Mouse (Mus musculus) heart, embryonic 16.5 days (tissue): ENCODE results near the gene Tmx4. TPM values are rescaled to one million over a fixed set of nuclear protein-coding genes. Genes with fewer than 3 reads are reported as not detected.
A peak's percentile ranks its signal among the peaks of the same experiment; 100 is the strongest.

Experiments
- ATAC-seq: fragments of 200-750 bp; cut with Nextera tagmentation; replicated peaks from 2 replicates; pipeline ENCODE4 v1.8.0; 2017; ENCODE audit warnings: moderate number of reproducible peaks; ENCODE audit not compliant: insufficient read depth, low FRiP score; ENCODE audit errors: extremely low read depth
- H3K27ac ChIP-seq: fragments of 300-500 bp; sonication (generic); 2 replicates; pipeline ENCODE4 v1.5.1; 2014; ENCODE audit warnings: mild to moderate bottlenecking, low read length, control low read depth, moderate library complexity
- H3K27me3 ChIP-seq: fragments of 300-500 bp; sonication (generic); 2 replicates; pipeline ENCODE4 v1.6.1; 2014; ENCODE audit warnings: low read length, mixed read lengths; ENCODE audit not compliant: control insufficient read depth, insufficient read depth
- H3K36me3 ChIP-seq: fragments of 300-500 bp; sonication (generic); 2 replicates; pipeline ENCODE4 v1.6.1; 2014; ENCODE audit not compliant: control insufficient read depth, insufficient read depth
- H3K4me1 ChIP-seq: fragments of 300-500 bp; sonication (generic); 2 replicates; pipeline ENCODE4 v1.6.1; 2014; ENCODE audit warnings: low read length, mixed read lengths; ENCODE audit not compliant: control insufficient read depth, insufficient read depth
- H3K4me2 ChIP-seq: fragments of 300-500 bp; sonication (generic); 2 replicates; pipeline ENCODE4 v1.6.1; 2014; ENCODE audit warnings: low read depth, mild to moderate bottlenecking, control low read depth, low read length
- H3K4me3 ChIP-seq: fragments of 300-500 bp; sonication (generic); 2 replicates; pipeline ENCODE4 v1.5.1; 2014; ENCODE audit warnings: mild to moderate bottlenecking, control low read depth, low read length
- H3K9ac ChIP-seq: fragments of 300-500 bp; sonication (generic); 2 replicates; pipeline ENCODE4 v1.6.1; 2014; ENCODE audit warnings: low read length, control low read depth
- H3K9me3 ChIP-seq: fragments of 300-500 bp; sonication (generic); replicated peaks from 2 replicates; pipeline ENCODE4 v1.6.1; 2016; ENCODE audit warnings: low read length; ENCODE audit not compliant: control insufficient read depth
- WGBS: fragments of 180-500 bp; shearing (Covaris S2); extraction: QIAGEN DNeasy Blood & Tissue Kit; methylation state at CpG from one replicate; pipeline ENCODE4 v1.1.7; 2014; 5-methylcytosine and 5-hydroxymethylcytosine counted together
- polyA plus RNA-seq: library from polyadenylated mRNA; unstranded; fragments of >200 nt; fragmentation: Nextera tagmentation; extraction: Ambion mirVana; gene quantifications from 2 replicates; pipeline ENCODE4 v1.2.1, GENCODE M21; 2015

The Tmx4 gene
- polyA plus RNA-seq = 35.7 and 40.8 TPM in 2 replicates

DNA sequence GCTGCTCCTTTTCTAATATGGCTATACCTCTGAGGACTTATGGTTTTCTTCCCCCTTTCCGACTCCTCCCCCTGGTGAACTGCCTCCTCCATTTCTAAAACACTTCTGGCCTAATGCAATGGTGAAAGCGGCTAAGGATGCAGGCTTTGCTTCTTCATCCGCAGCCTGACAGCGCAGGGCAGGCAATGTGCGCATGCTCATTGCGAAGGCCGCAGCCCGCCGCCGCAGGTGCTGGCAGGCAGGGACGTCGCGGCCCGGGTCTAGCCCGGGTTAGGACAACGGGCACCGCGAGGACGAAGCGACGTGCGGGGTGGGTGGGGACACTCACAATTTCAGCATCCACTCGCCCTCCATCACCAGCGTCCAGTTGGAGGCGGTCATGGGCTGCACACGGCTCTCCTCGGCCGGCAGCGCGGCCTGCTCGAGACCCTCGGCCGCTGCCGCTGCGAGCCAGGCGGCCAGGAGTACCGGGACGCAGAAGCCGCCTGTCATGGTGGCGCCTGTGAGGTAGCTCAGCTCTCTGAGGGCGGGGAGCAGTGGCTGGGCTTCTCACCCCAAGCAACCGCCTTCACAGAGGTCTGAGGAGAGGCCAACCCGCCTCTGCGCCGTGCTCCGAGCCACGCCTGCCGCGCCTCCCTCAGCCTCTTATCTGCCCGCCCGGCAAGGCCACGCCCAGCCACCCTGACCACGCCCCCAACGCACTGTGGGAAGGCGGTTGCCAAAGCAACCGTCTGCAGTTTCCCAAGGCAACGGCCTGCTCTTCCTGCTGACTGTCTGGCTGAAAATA is at the start of gene Tmx4:
Tmx4 (minus strand) TSS at position 632 of the 787 bp plus-strand sequence.
- Histone ChIP-seq H3K27me3 (no peaks in the 10 kb centered on the region), H3K9ac (peak within 1 kb of the TSS; percentile 96), H3K36me3 (peaks cover 3% of the 10 kb centered on the region), H3K4me3 (peak within 1 kb of the TSS; percentile 88), H3K27ac (peak within 1 kb of the TSS; percentile 99), H3K4me2 (peak within 1 kb of the TSS; percentile 87), H3K9me3 (no peaks in the 10 kb centered on the region), H3K4me1 (peaks cover 19% of the 10 kb centered on the region)
- peak; percentile 98 for ATAC-seq
- under 1% methylated on average over 57 of the region's 57 CpGs for WGBS

DNA sequence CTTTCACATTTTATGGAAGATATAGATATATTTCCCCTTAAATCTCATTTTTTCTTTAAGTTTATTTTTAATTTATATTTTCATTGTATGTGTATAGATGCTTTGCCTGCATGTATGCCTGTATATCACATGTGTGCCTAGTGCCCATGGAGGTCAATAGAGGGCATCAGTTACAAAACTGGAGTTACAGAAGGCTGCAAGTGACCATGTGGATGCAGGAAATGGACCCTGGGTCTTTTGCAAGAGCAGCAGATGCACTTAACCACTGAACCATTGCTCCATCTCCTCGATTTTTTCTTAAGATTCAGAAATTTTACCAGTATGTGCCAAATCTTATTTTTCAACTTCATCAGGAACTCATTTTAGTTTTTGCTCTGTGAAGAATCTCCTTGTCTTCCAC is 48.2 kb upstream of the Tmx4 start:
- no peak for ATAC-seq
- Histone ChIP-seq H3K9ac (no peak overlapping the region), H3K9me3 (no peaks in the 10 kb centered on the region), H3K4me2 (no peak overlapping the region), H3K27ac (no peak overlapping the region), H3K4me3 (no peak overlapping the region), H3K4me1 (no peaks in the 10 kb centered on the region), H3K36me3 (no peaks in the 10 kb centered on the region), H3K27me3 (no peaks in the 10 kb centered on the region)
- 61% methylated on average over 1 of the region's 1 CpGs for WGBS

DNA sequence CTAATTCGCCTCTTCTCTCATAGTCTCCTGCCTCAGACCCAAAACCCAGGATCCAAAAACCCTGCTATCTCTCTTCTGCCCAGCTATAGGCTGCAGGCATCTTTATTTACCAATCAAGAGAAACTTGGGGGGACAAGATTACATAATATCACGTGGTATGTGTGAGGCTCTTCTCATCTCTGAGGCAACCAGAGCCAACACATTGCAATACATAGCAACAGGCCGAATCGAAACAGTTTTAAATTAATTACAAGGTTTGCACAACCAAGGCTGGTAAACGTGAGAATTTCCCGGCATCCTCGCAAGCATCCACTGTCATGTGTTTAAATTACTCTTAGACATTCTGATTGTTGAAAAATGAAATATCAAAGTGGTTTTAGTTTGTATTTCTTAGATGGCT is 47.1 kb upstream of the Tmx4 start:
- 85% methylated on average over 7 of the region's 7 CpGs for WGBS
- no peak for ATAC-seq
- Histone ChIP-seq H3K36me3 (no peaks in the 10 kb centered on the region), H3K27ac (no peak overlapping the region), H3K4me1 (no peaks in the 10 kb centered on the region), H3K27me3 (no peaks in the 10 kb centered on the region), H3K9ac (no peak overlapping the region), H3K4me3 (no peak overlapping the region), H3K9me3 (no peaks in the 10 kb centered on the region), H3K4me2 (no peak overlapping the region)

DNA sequence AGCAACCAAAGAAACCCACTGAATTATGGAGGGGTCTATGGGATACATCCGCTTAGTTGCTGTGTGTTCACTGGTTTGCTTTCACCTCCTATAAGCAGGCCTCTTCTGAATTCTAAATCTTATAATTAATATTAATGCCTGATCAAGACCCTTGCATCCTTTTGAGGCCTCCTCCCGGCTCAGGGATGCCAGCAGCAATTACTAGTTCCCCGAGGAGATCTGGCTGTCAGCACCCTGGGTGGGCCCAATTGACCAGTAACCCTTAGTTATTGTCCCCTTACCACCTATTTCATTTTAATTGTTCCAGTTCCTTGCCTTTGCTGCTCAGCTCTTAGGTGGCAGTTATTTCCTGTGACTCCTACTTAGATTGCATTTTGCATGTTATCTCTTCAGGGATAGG is 38.4 kb upstream of the Tmx4 start:
- Histone ChIP-seq H3K9me3 (no peaks in the 10 kb centered on the region), H3K27ac (no peak overlapping the region), H3K9ac (no peak overlapping the region), H3K4me3 (no peak overlapping the region), H3K27me3 (no peaks in the 10 kb centered on the region), H3K36me3 (no peaks in the 10 kb centered on the region), H3K4me1 (no peaks in the 10 kb centered on the region), H3K4me2 (no peak overlapping the region)
- 69% methylated on average over 3 of the region's 3 CpGs for WGBS
- no peak for ATAC-seq

DNA sequence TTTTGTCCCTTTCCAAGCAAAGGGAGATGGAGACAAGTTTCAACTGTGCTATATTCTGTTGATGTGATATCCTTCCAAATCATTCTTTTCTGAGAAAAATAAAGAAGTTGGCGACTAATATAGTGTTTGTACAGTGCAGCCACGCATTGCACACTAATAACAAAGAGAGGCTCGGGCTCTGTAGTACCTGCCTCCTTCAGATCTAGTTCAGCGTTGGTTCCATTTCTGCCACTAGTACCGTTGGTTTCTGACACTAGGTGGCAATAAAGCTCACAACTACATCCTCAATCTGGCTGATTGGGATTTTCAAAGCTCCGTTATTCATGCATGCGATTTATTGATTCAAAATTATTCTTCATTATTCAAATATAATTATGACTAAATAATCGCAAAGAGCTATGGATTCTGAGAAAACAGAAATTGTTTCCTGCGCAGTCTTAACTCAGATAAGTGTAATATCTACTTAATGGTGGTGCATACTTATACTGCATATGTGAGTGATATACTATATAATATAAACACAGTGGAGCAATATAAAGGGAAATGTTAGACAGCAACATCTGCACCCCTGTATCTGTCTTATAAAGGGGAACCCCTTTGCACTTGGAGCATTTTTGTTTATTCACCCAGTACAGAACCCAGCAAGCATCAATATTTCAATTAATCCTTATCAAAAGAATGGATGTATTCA is 37.5 kb upstream of the Tmx4 start:
- Histone ChIP-seq H3K4me3 (no peak overlapping the region), H3K4me1 (no peaks in the 10 kb centered on the region), H3K27me3 (no peaks in the 10 kb centered on the region), H3K27ac (no peak overlapping the region), H3K9ac (no peak overlapping the region), H3K4me2 (no peak overlapping the region), H3K36me3 (no peaks in the 10 kb centered on the region), H3K9me3 (no peaks in the 10 kb centered on the region)
- ATAC-seq = no peak
- WGBS = 27% methylated on average over 9 of the region's 9 CpGs

DNA sequence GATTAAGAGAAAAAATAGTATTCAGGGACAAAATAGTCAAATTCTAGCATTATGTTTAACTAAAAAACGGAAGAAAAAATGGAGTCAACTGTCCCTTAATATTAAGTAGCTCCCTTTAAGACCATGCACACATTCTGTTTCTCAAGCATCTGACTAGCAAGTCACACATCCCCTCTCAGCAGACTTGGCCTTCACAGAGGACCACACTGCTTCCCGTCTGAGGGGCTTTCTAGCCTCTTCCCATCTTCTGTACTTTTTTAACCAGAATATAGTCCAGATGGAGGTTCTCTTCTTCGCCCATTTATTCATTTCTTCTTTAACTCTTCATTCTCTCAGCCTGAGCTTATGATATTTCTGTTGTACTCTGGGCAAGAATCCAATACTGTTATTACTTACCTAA is 35.6 kb upstream of the Tmx4 start:
- H3K27me3 ChIP-seq = no peaks in the 10 kb centered on the region
- no peaks in the 10 kb centered on the region for H3K36me3 ChIP-seq
- no peaks in the 10 kb centered on the region for H3K4me1 ChIP-seq
- no peak overlapping the region for H3K4me2 ChIP-seq
- WGBS = 62% methylated on average over 3 of the region's 3 CpGs
- H3K9me3 ChIP-seq = no peaks in the 10 kb centered on the region
- no peak overlapping the region for H3K9ac ChIP-seq
- no peak for ATAC-seq
- no peak overlapping the region for H3K4me3 ChIP-seq
- H3K27ac ChIP-seq = no peak overlapping the region

DNA sequence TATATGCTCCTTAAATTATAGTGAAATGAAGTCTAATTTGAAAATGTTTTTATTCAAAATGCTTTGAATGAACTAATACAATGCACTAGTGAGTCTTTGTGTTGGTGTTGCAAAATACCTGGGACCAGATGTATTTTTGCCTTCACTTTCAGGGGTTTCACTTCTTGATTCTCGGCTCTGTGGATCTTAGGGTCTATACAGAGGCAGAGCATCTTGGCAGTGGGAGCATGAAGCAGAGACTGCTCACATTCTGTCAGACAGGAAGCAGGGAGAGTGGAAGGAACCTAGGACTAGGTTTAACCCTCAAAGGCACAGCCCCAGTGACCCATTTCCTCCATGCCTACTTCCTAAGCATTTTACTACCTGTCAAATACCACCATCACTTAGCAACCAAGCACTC is 31.5 kb upstream of the Tmx4 start:
- Histone ChIP-seq H3K27ac (no peak overlapping the region), H3K9ac (no peak overlapping the region), H3K9me3 (no peaks in the 10 kb centered on the region), H3K36me3 (no peaks in the 10 kb centered on the region), H3K4me2 (no peak overlapping the region), H3K4me3 (no peak overlapping the region), H3K4me1 (no peaks in the 10 kb centered on the region), H3K27me3 (no peaks in the 10 kb centered on the region)
- no peak for ATAC-seq
- 78% methylated on average over 1 of the region's 1 CpGs for WGBS

DNA sequence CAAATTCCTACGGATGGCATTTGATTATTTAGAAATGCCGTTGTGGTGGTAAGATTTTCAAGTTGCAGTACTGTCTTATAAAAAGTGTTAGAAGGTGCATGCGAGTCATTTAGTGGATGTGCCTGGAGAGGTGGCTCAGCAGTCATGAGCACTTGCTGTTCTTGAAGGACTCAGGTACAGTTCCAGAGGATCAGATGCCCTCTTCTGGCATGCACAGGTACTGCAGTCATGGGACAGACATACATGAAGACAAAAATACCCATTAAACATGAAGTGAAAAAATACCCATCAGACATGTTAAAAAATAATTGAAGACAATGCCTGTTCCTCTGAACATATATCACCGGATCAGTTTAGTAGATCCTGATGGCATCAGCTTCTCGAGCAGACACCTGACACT is 29.7 kb upstream of the Tmx4 start:
- no peak overlapping the region for H3K9ac ChIP-seq
- no peak overlapping the region for H3K4me2 ChIP-seq
- no peak overlapping the region for H3K27ac ChIP-seq
- no peaks in the 10 kb centered on the region for H3K4me1 ChIP-seq
- no peaks in the 10 kb centered on the region for H3K9me3 ChIP-seq
- no peak overlapping the region for H3K4me3 ChIP-seq
- no peaks in the 10 kb centered on the region for H3K36me3 ChIP-seq
- WGBS = 62% methylated on average over 5 of the region's 5 CpGs
- ATAC-seq = no peak
- H3K27me3 ChIP-seq = no peaks in the 10 kb centered on the region

DNA sequence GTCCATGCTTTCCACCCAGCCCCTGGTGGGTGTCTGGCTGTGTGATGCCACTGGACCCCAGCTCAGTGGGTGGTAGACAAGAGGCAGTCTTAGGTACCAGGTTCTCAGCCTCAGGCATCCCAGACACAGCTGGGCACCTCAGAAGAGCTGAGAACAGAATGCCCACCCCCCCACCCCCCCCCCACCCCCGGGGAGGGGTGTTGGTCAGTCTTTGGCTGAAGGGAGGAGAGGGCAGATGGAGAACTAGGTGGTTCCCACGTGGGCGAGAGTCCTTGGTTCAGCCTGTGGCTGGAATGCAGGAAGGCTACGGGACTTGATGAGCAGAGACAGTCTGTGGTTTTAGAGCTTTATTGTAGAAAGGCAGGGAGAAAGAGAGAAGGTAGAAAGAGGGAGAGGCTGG is 12.5 kb upstream of the Tmx4 start:
- WGBS = 19% methylated on average over 4 of the region's 4 CpGs
- Histone ChIP-seq H3K4me1 (no peaks in the 10 kb centered on the region), H3K36me3 (no peaks in the 10 kb centered on the region), H3K4me3 (no peak overlapping the region), H3K4me2 (no peak overlapping the region), H3K27me3 (no peaks in the 10 kb centered on the region), H3K9ac (no peak overlapping the region), H3K9me3 (peaks cover 5% of the 10 kb centered on the region), H3K27ac (no peak overlapping the region)
- no peak for ATAC-seq
